Mouse (Mus musculus): Measurements from ENCODE around the gene Hcar1.

The Hcar1 gene

GRCm38 (mm10) chr5:123879928-123880327 lies at the start of gene Hcar1:
Hcar1 (minus strand) TSS chr5:123880020.
- DNase-seq: no peak

DNA sequence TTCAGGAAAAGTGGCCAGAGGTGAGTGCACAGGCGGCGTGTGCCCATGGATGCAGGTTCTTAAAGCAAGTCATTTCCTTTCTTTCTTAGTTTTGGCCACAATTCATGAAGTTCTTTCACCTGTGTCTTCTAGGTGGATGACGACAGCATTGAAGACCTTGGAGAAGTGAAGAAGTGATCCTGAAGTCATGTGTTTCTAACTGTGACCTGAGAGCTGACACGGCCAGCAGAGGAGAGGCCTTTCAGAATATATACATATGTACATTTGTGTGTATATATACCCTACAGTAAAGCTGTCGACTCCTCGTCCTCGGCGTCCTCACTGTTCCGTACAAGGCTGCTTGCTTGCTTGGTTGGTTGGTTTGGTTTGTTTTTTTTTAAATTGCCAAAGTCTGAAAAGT lies 47.3 kb upstream of the Hcar1 start, which contains the start of gene Gm43518:
TSS of gene Gm43518 (plus strand) at position 301 of the 400 bp plus-strand sequence.
- no peak for DNase-seq

- DNase-seq: no peak
Measured at GRCm38 (mm10) chr5:123922112-123922511, 42.3 kb upstream of the Hcar1 start.

GRCm38 (mm10) chr5:123914852-123915251 lies 35.0 kb upstream of the Hcar1 start:
- DNase-seq: no peak

GRCm38 (mm10) chr5:123907631-123907977 lies 27.8 kb upstream of the Hcar1 start:
- DNase-seq: no peak

GRCm38 (mm10) chr5:123906976-123907630 lies 27.3 kb upstream of the Hcar1 start, which contains the start of gene Denr:
Denr (plus strand) TSS chr5:123907175.
- DNase-seq: peak; percentile 99

DNA sequence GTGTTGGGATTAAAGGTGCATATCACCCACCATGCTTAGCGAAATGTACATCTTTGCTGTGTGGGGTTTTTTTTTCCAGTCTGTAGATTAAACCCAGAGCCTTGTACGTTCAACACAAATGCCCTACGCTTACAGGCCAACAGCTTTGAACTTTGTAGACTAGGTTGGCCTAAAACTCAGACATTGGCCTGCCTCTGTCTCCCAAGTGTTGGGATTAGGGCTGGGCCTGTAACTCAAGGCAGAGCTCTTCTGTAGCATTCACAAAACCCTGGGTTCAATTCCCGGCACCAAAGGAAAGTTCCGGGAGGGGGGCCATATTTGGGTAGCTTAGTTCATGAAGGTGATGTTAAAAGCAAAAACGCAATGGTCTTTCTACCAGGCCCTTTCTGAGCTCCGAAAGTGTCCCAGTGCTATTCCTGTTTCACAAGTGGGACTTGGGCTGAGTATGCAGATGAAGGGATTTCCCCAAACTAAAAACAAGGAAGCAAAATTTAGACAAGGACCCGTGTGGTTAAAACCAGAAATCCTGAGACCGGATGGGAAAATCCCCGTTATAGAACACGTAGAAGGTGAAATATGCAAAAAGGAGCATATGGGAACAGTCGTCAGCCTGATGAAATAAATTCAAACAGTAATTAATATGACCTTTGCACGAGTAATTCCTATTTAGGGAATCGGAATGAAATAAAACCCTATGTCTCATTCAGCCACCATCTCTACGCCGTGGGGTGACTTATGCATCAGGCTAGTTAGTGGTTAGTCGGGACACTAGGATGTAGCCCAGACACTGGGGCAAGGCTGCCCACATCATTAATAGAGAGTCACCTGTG lies 26.5 kb upstream of the Hcar1 start:
- DNase-seq: peak; percentile 50

GRCm38 (mm10) chr5:123904059-123904672 lies 24.3 kb upstream of the Hcar1 start:
- no peak for DNase-seq

- no peak for DNase-seq
Measured at GRCm38 (mm10) chr5:123897352-123897751, 17.5 kb upstream of the Hcar1 start.

GRCm38 (mm10) chr5:123896395-123896794 lies 16.6 kb upstream of the Hcar1 start:
- DNase-seq: no peak

GRCm38 (mm10) chr5:123893520-123893919 lies 13.7 kb upstream of the Hcar1 start:
- DNase-seq: no peak

GRCm38 (mm10) chr5:123891669-123892068 lies 11.8 kb upstream of the Hcar1 start:
- DNase-seq: no peak

DNA sequence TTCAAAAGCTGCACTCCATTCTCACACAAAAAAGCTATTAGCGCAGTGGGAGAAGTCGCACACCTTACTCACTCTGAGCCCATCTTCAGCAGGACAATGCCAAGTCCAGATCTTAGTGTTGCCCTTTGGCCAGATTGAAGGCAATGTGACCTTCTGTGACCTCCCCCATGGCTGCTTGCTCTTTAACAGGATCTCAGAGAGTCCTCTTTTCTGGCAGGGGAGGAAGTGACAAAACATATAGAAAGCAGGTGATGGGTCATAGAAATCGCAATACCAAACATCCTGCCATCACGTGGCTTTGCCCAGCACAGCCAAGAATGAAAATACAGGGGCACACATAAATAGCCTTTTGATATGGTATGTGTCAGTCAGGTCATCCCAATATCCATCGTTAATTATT lies 11.2 kb upstream of the Hcar1 start:
- no peak for DNase-seq

- DNase-seq: no peak
Measured at GRCm38 (mm10) chr5:123890312-123890711, 10.5 kb upstream of the Hcar1 start.

DNA sequence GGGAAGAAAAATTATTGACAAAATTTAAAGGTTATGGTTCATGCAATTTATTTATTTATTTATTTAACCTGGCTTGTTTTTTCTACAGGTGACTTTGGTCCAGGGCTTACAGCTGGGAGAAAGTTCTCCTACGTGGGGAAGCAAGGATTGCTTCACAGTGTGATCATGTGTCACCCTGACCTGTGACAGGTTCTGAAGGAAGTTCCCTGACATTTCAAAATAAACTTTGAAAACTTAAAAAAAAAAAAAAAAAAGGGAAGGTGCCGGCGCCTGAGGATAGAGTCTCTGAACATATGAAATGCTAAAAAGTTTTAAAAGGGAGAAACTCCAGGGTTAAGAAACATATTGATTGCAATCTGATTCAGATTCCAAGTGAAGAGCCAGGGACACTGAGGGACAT lies 6.5 kb upstream of the Hcar1 start:
- DNase-seq: no peak

- no peak for DNase-seq
Measured at GRCm38 (mm10) chr5:123884332-123884731, 4.5 kb upstream of the Hcar1 start.

- DNase-seq: no peak
Measured at GRCm38 (mm10) chr5:123883891-123884290, 4.1 kb upstream of the Hcar1 start.

DNA sequence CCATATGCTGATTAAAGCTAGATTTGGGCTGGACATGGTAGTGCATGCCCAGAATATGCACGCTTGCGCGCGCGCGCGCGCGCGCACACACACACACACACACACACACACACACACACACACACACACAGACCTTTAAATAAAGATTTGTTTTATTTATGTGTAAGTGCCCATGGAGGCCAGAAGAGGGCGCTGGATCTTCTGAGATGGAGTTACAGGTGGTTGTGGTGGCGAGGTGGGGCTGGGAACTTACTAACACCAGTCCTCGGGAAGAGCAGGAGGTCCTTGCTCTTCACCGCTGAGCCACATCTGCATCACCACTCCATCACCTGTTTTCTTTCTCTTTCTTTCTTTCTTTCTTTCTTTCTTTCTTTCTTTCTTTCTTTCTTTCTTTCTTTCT lies 958 bp upstream of the Hcar1 start:
- DNase-seq: no peak

- DNase-seq: no peak
Measured at GRCm38 (mm10) chr5:123878056-123878455, 1.8 kb downstream of the Hcar1 start.

- DNase-seq: no peak
Measured at GRCm38 (mm10) chr5:123874177-123874576, 5.6 kb downstream of the Hcar1 start.

- no peak for DNase-seq
Measured at GRCm38 (mm10) chr5:123869615-123870014, 10.2 kb downstream of the Hcar1 start.

DNA sequence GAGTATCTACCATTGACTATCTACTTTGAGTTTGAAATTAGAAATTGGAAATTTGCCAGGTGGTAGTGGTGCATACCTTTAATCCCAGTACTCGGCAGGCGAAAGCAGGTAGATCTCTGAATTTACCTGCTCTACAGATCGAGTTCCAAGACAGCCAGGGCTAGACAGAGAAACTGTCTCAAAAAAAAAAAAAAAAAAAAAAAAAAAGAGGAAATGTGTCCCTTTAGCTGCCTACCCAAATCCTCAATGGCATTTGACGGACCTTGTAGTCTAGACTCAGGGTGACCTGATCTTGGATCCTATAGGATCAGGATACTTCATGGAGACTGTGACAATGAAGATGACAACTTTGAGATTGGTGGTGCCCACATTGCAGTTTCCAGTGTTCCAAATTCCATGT lies 13.4 kb downstream of the Hcar1 start:
- no peak for DNase-seq

DNA sequence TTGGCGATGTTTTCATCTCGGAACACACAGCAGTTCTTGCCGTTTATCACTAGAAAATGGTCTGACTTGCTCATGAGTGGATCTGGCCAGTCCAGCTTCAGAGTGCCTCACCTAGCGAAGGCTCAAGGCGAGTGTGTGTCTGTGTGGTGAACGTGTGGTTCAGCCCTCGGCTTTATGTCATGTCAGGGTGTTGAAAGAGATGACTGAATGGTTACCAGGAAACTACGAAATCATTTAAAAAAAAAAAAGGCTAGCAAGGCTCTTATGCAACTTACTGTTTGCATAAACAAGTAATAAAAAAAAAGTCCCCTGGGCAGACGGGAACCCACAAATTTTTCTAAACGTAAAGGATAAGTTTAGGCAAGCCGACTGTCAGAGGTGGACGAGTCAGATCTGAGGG lies 14.5 kb downstream of the Hcar1 start, which contains the start of gene Hcar2:
TSS of gene Hcar2 (minus strand) at position 135 of the 400 bp plus-strand sequence.
- no peak for DNase-seq

GRCm38 (mm10) chr5:123863934-123864333 lies 15.9 kb downstream of the Hcar1 start:
- DNase-seq: no peak
